Mouse (Mus musculus) kidney, postnatal 36 days (tissue): Measurements from ENCODE around the gene Tmem131l.

Source experiments
- DNase-seq, 2 experiments: peaks; one replicate each; pipeline ENCODE4 v3.0.0; 2021 to 2022; ENCODE audit warnings: mixed read lengths in 2 of 2

Tmem131l gene

GRCm38 (mm10) chr3:83857621-83858020, 182.4 kb downstream of the Tmem131l start:
- DNase-seq: no peak

GRCm38 (mm10) chr3:83855643-83856042, 184.3 kb downstream of the Tmem131l start:
- DNase-seq: no peak

DNA sequence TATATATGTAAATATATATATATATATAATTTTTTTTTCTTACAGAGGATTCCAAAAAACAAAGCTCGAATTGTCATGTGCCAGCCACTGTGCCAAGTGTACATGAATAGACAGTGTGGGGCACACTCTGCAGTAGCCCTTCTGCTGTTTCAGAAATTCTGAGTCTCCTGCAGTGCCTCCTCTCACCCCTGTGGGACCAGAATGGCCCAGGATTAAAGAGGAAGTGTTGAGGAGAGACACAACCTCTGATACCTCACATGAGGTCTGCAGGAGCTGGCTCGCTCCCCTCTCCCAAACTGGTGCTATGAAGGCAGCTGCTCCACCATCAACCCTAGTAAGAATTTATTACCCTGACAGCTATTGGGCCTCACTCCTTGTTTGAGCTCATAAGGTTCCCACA, 190.6 kb downstream of the Tmem131l start:
- DNase-seq: no peak
